Mouse (Mus musculus) midbrain, embryonic 15.5 days (tissue): ENCODE measurements at regions not wholly inside any gene's neighbourhood (a gene's known extent, or its start where the extent isn't known, plus 50 kb on each side); places are given as distances from the start of the nearest gene placed in this dataset.
"Not testable (repeated sequence)": the region's sequence is repeated elsewhere in the genome, so short reads cannot be mapped to it uniquely, and the experiment has no call there.

Experiments used
- ATAC-seq: fragments of 200-750 bp; cut with Nextera tagmentation; replicated peaks from 2 replicates; pipeline ENCODE4 v1.8.0; 2017; ENCODE audit warnings: moderate TSS enrichment
- H3K27ac ChIP-seq: fragments of 300-500 bp; sonication (generic); 2 replicates; pipeline ENCODE4 v1.5.1; 2015; ENCODE audit warnings: mild to moderate bottlenecking, inconsistent platforms
- H3K27me3 ChIP-seq: fragments of 300-500 bp; sonication (generic); replicated peaks from 2 replicates; pipeline ENCODE4 v1.6.1; 2015; ENCODE audit warnings: inconsistent platforms
- H3K36me3 ChIP-seq: fragments of 300-500 bp; sonication (generic); replicated peaks from 2 replicates; pipeline ENCODE4 v1.6.1; 2015; ENCODE audit warnings: inconsistent platforms
- H3K4me1 ChIP-seq: fragments of 300-500 bp; sonication (generic); 2 replicates; pipeline ENCODE4 v1.6.1; 2015; ENCODE audit warnings: inconsistent platforms
- H3K4me2 ChIP-seq: fragments of 300-500 bp; sonication (generic); 2 replicates; pipeline ENCODE4 v1.6.1; 2015; ENCODE audit warnings: inconsistent platforms, mild to moderate bottlenecking, moderate library complexity
- H3K4me3 ChIP-seq: fragments of 300-500 bp; sonication (generic); 2 replicates; pipeline ENCODE4 v1.5.1; 2015; ENCODE audit warnings: mild to moderate bottlenecking, inconsistent platforms
- H3K9ac ChIP-seq: fragments of 300-500 bp; sonication (generic); 2 replicates; pipeline ENCODE4 v1.6.1; 2015; ENCODE audit warnings: mild to moderate bottlenecking, inconsistent platforms
- H3K9me3 ChIP-seq: fragments of 300-500 bp; sonication (generic); 2 replicates; pipeline ENCODE4 v1.6.1; 2016; ENCODE audit warnings: inconsistent platforms
- WGBS: fragments of 180-500 bp; shearing (Covaris S2); methylation state at CpG from one replicate; pipeline ENCODE4 v1.1.7; 2015; ENCODE audit warnings: mixed read lengths; 5-methylcytosine and 5-hydroxymethylcytosine counted together

- H3K9ac ChIP-seq = no peak overlapping the region
- no peaks in the 10 kb centered on the region for H3K9me3 ChIP-seq
- ATAC-seq = no peak
- 89% methylated on average over 1 of the region's 1 CpGs for WGBS
- no peak overlapping the region for H3K27ac ChIP-seq
- no peaks in the 10 kb centered on the region for H3K36me3 ChIP-seq
- H3K27me3 ChIP-seq = no peaks in the 10 kb centered on the region
- H3K4me1 ChIP-seq = 0 out of 2 replicates have a peak, but pooled peaks cover 4% of the 10 kb centered on the region
- no peak overlapping the region for H3K4me2 ChIP-seq
- H3K4me3 ChIP-seq = no peak overlapping the region
Measured at GRCm38 (mm10) chr2:22026794-22027193, 200.5 kb upstream of the Myo3a start.

GRCm38 (mm10) chr2:22028569-22028968 lies 198.7 kb upstream of the Myo3a start:
- 77% methylated on average over 1 of the region's 1 CpGs for WGBS
- H3K4me1 ChIP-seq = 0 out of 2 replicates have a peak, but pooled peaks cover 4% of the 10 kb centered on the region
- peak overlapping the region; percentile 71 for H3K27ac ChIP-seq
- no peaks in the 10 kb centered on the region for H3K27me3 ChIP-seq
- no peaks in the 10 kb centered on the region for H3K9me3 ChIP-seq
- H3K4me3 ChIP-seq = no peak overlapping the region
- no peak overlapping the region for H3K9ac ChIP-seq
- H3K4me2 ChIP-seq = no peak overlapping the region
- peak; percentile 69; the same call in 1 of the 2 replicates for ATAC-seq
- no peaks in the 10 kb centered on the region for H3K36me3 ChIP-seq

GRCm38 (mm10) chr2:22029022-22029803 lies 198.1 kb upstream of the Myo3a start:
- Histone ChIP-seq H3K4me1 (0 out of 2 replicates have a peak, but pooled peaks cover 7% of the 10 kb centered on the region), H3K9ac (no peak overlapping the region), H3K4me3 (no peak overlapping the region), H3K4me2 (no peak overlapping the region), H3K27me3 (no peaks in the 10 kb centered on the region), H3K36me3 (no peaks in the 10 kb centered on the region), H3K27ac (peak overlapping the region; percentile 71), H3K9me3 (no peaks in the 10 kb centered on the region)
- WGBS = 30% methylated on average over 8 of the region's 8 CpGs
- peak; percentile 79 for ATAC-seq

- 83% methylated on average over 5 of the region's 5 CpGs for WGBS
- no peak overlapping the region for H3K4me2 ChIP-seq
- no peaks in the 10 kb centered on the region for H3K27me3 ChIP-seq
- no peak overlapping the region for H3K9ac ChIP-seq
- H3K9me3 ChIP-seq = no peaks in the 10 kb centered on the region
- H3K27ac ChIP-seq = peak overlapping the region; percentile 71
- no peak for ATAC-seq
- H3K36me3 ChIP-seq = no peaks in the 10 kb centered on the region
- 0 out of 2 replicates have a peak, but pooled peaks cover 7% of the 10 kb centered on the region for H3K4me1 ChIP-seq
- H3K4me3 ChIP-seq = no peak overlapping the region
Measured at GRCm38 (mm10) chr2:22029804-22030194, 197.5 kb upstream of the Myo3a start.

- H3K36me3 ChIP-seq = no peaks in the 10 kb centered on the region
- H3K4me1 ChIP-seq = 0 out of 2 replicates have a peak, but pooled peaks cover 3% of the 10 kb centered on the region
- no peak overlapping the region for H3K9ac ChIP-seq
- no peak overlapping the region for H3K4me3 ChIP-seq
- no peaks in the 10 kb centered on the region for H3K27me3 ChIP-seq
- ATAC-seq = no peak
- H3K4me2 ChIP-seq = no peak overlapping the region
- no peaks in the 10 kb centered on the region for H3K9me3 ChIP-seq
- H3K27ac ChIP-seq = no peak overlapping the region
- WGBS = 88% methylated on average over 2 of the region's 2 CpGs
Measured at GRCm38 (mm10) chr2:22036841-22037240, 190.5 kb upstream of the Myo3a start.

GRCm38 (mm10) chr2:22038780-22039179 lies 188.5 kb upstream of the Myo3a start:
- H3K4me1 ChIP-seq = 0 out of 2 replicates have a peak, but pooled peaks cover 2% of the 10 kb centered on the region
- ATAC-seq = peak; percentile 65; the same call in 1 of the 2 replicates
- H3K4me3 ChIP-seq = no peak overlapping the region
- WGBS = 12% methylated on average over 2 of the region's 2 CpGs
- H3K4me2 ChIP-seq = no peak overlapping the region
- no peaks in the 10 kb centered on the region for H3K27me3 ChIP-seq
- H3K9me3 ChIP-seq = no peaks in the 10 kb centered on the region
- H3K27ac ChIP-seq = 0 out of 2 replicates have a peak overlapping the region, but pooled peaks have one; percentile 12
- H3K9ac ChIP-seq = no peak overlapping the region
- H3K36me3 ChIP-seq = no peaks in the 10 kb centered on the region

- H3K27me3 ChIP-seq, H3K4me2 ChIP-seq, H3K9ac ChIP-seq, ATAC-seq, H3K9me3 ChIP-seq, H3K27ac ChIP-seq, H3K36me3 ChIP-seq, H3K4me1 ChIP-seq, H3K4me3 ChIP-seq: not testable (repeated sequence)
- WGBS = 86% methylated on average over 6 of the region's 6 CpGs
Measured at GRCm38 (mm10) chr2:22043937-22044336, 183.4 kb upstream of the Myo3a start.

GRCm38 (mm10) chr2:22044949-22045348 lies 182.4 kb upstream of the Myo3a start:
- H3K4me2 ChIP-seq = no peak overlapping the region
- no peak overlapping the region for H3K27ac ChIP-seq
- no peaks in the 10 kb centered on the region for H3K27me3 ChIP-seq
- no peak overlapping the region for H3K4me3 ChIP-seq
- no peaks in the 10 kb centered on the region for H3K36me3 ChIP-seq
- H3K9ac ChIP-seq = no peak overlapping the region
- WGBS = 59% methylated on average over 2 of the region's 2 CpGs
- no peaks in the 10 kb centered on the region for H3K4me1 ChIP-seq
- ATAC-seq = 0 out of 2 replicates have a peak, but pooled peaks have one; percentile 42
- no peaks in the 10 kb centered on the region for H3K9me3 ChIP-seq

GRCm38 (mm10) chr2:22047465-22047864 lies 179.8 kb upstream of the Myo3a start:
- Histone ChIP-seq H3K27ac (peak overlapping the region; percentile 56; the same call in 1 of the 2 replicates), H3K4me2 (no peak overlapping the region), H3K9me3 (no peaks in the 10 kb centered on the region), H3K36me3 (no peaks in the 10 kb centered on the region), H3K27me3 (no peaks in the 10 kb centered on the region), H3K4me3 (no peak overlapping the region), H3K9ac (no peak overlapping the region), H3K4me1 (no peaks in the 10 kb centered on the region)
- ATAC-seq = peak; percentile 82
- WGBS = 37% methylated on average over 3 of the region's 3 CpGs

- no peaks in the 10 kb centered on the region for H3K27me3 ChIP-seq
- 59% methylated on average over 5 of the region's 5 CpGs for WGBS
- H3K9me3 ChIP-seq = no peaks in the 10 kb centered on the region
- 0 out of 2 replicates have a peak, but pooled peaks have one; percentile 14 for ATAC-seq
- H3K4me3 ChIP-seq = no peak overlapping the region
- H3K4me1 ChIP-seq = no peaks in the 10 kb centered on the region
- H3K27ac ChIP-seq = no peak overlapping the region
- H3K9ac ChIP-seq = no peak overlapping the region
- no peak overlapping the region for H3K4me2 ChIP-seq
- no peaks in the 10 kb centered on the region for H3K36me3 ChIP-seq
Measured at GRCm38 (mm10) chr2:22066535-22066934, 160.8 kb upstream of the Myo3a start.

- no peak for ATAC-seq
- H3K9me3 ChIP-seq = no peaks in the 10 kb centered on the region
- H3K4me2 ChIP-seq = no peak overlapping the region
- no peak overlapping the region for H3K4me3 ChIP-seq
- no peaks in the 10 kb centered on the region for H3K4me1 ChIP-seq
- no peaks in the 10 kb centered on the region for H3K27me3 ChIP-seq
- no peaks in the 10 kb centered on the region for H3K36me3 ChIP-seq
- WGBS = 89% methylated on average over 2 of the region's 2 CpGs
- no peak overlapping the region for H3K9ac ChIP-seq
- no peak overlapping the region for H3K27ac ChIP-seq
Measured at GRCm38 (mm10) chr2:22096848-22097247, 130.5 kb upstream of the Myo3a start.

- H3K27me3 ChIP-seq = no peaks in the 10 kb centered on the region
- no peak overlapping the region for H3K9ac ChIP-seq
- no peak overlapping the region for H3K4me3 ChIP-seq
- no peaks in the 10 kb centered on the region for H3K4me1 ChIP-seq
- no peak overlapping the region for H3K27ac ChIP-seq
- ATAC-seq = no peak
- no peaks in the 10 kb centered on the region for H3K9me3 ChIP-seq
- H3K4me2 ChIP-seq = no peak overlapping the region
- WGBS = 52% methylated on average over 5 of the region's 5 CpGs
- H3K36me3 ChIP-seq = no peaks in the 10 kb centered on the region
Measured at GRCm38 (mm10) chr2:22105150-22105549, 122.2 kb upstream of the Myo3a start.

- peak; percentile 79 for ATAC-seq
- WGBS = 5% methylated on average over 2 of the region's 2 CpGs
- Histone ChIP-seq H3K9me3 (no peaks in the 10 kb centered on the region), H3K4me1 (0 out of 2 replicates have a peak, but pooled peaks cover 6% of the 10 kb centered on the region), H3K4me2 (no peak overlapping the region), H3K27me3 (no peaks in the 10 kb centered on the region), H3K36me3 (no peaks in the 10 kb centered on the region), H3K4me3 (no peak overlapping the region), H3K27ac (no peak overlapping the region), H3K9ac (no peak overlapping the region)
Measured at GRCm38 (mm10) chr2:22149721-22150120, 77.6 kb upstream of the Myo3a start.
